Mouse (Mus musculus): ENCODE data around the gene Ttll2. TPM values are rescaled to one million over a fixed set of nuclear protein-coding genes. Genes with fewer than 3 reads are reported as not detected.
"Not testable (repeated sequence)": the region's sequence is repeated elsewhere in the genome, so short reads cannot be mapped to it uniquely, and the experiment has no call there.

Gene Ttll2
- polyA plus RNA-seq, 1 experiment = not detected

GRCm38 (mm10) chr17:7315693-7316382 lies 36.7 kb downstream of the Ttll2 start:
- not testable (repeated sequence) for H3K36me3 ChIP-seq (ENCODE audit: control insufficient read depth, insufficient read depth, low read length, poor library complexity, severe bottlenecking); H3K27me3 ChIP-seq (ENCODE audit: control insufficient read depth, insufficient read depth, low read length, poor library complexity, severe bottlenecking); H3K4me3 ChIP-seq (ENCODE audit: low read depth, low read length); H3K27ac ChIP-seq (ENCODE audit: insufficient read depth, low read length); H3K9me3 ChIP-seq (replicated peaks; ENCODE audit: control insufficient read depth, insufficient read depth, low read length, poor library complexity, severe bottlenecking); H3K9ac ChIP-seq (ENCODE audit: low read depth, poor library complexity, severe bottlenecking); H3K4me1 ChIP-seq (ENCODE audit: control insufficient read depth, insufficient read depth, low read length)

- not testable (repeated sequence) for H3K9ac ChIP-seq (ENCODE audit: low read depth, poor library complexity, severe bottlenecking); H3K4me1 ChIP-seq (ENCODE audit: control insufficient read depth, insufficient read depth, low read length); H3K27ac ChIP-seq (ENCODE audit: insufficient read depth, low read length); H3K36me3 ChIP-seq (ENCODE audit: control insufficient read depth, insufficient read depth, low read length, poor library complexity, severe bottlenecking); H3K4me3 ChIP-seq (ENCODE audit: low read depth, low read length); H3K9me3 ChIP-seq (replicated peaks; ENCODE audit: control insufficient read depth, insufficient read depth, low read length, poor library complexity, severe bottlenecking); H3K27me3 ChIP-seq (ENCODE audit: control insufficient read depth, insufficient read depth, low read length, poor library complexity, severe bottlenecking)
Measured at GRCm38 (mm10) chr17:7306278-7307196, 46.0 kb downstream of the Ttll2 start.

Other genes starting within 250 kb of the Ttll2 start
- gene Rps6ka2, start 182.6 kb downstream of the Ttll2 start, polyA plus RNA-seq (2011; ENCODE audit: insufficient read depth, insufficient read length, low read depth, missing spikeins) = 22.1 and 26.6 TPM in 2 replicates
- gene Tcp10a, start 28.1 kb downstream of the Ttll2 start, polyA plus RNA-seq (2011; ENCODE audit: insufficient read depth, insufficient read length, low read depth, missing spikeins) = 0.27 TPM in 1 of 2 replicates, not detected in the other
- not detected in 2 replicates for gene Gm49630, start 19.3 kb upstream of the Ttll2 start, polyA plus RNA-seq (2011; ENCODE audit: insufficient read depth, insufficient read length, low read depth, missing spikeins)
- not detected in 2 replicates for gene Unc93a2, start 32.8 kb upstream of the Ttll2 start, polyA plus RNA-seq (2011; ENCODE audit: insufficient read depth, insufficient read length, low read depth, missing spikeins)